Mouse (Mus musculus) B cell, adult 2 months (primary cell): Measurements from ENCODE around the gene Gpr88.

Source experiments
- DNase-seq, 2 experiments: peaks; one replicate each; pipeline ENCODE4 v3.0.0; 2022

The Gpr88 gene

DNA sequence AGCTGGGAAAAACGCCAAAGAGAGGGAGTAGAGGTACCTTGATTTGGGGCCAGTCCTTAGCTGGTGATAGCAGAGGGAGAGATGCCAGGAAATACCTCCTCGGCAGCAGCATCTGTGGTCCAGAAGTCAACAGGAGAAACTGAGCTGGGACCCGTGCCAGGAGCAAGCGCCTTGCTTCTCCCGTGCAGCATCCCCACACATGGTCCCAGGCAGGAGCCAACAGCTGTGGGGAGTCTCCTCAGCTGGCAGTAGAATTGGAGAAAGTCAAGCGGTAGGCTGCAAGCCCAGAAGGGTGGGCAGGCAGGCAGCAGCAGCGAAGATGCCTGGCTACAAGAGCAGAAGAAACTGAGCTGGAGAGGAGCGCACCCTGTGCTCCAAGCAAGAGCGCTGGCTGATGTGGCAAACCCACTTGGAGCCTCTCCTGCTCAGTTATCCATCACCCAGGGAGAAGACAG lies at the start of gene Gpr88:
TSS of gene Gpr88 (minus strand) at position 427 of the 455 bp plus-strand sequence.
- DNase-seq: no peak

DNA sequence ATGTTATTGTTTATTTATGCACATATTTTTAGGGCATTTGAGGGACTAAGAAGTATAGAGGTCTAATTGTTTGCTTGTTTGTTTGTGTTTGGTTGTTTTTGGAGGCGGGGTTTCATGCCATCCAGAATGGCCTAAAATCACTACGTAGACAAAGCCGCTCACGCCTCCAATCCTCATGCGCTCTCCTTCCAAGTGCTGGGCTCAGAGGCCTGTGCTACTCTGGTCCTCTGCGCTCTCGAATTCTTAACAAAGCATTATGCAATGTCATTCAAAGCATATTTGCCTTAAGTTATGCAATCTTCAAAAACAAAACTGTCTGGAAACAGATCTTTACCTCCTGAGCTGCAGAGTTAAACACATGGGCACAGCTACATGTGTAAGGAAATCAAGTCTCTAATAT lies 49.3 kb upstream of the Gpr88 start:
- no peak for DNase-seq

DNA sequence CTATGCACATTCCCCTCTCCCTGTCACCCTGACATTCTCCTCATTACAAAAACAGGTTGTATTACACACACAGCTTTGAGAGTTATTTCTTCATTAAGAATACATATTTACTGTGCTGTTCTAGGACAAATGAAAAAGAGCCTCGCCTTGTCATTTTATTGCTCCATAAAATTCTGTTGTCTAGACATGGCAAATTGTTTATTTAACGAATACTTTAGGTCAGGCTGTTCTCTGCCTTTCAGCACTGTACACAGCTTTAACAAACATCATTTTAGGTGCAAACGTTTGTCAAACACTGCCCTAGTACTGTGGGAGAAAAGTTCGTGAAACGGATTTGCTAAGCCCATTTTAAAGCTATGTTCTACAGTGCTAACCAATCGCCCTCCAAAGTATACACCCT lies 48.5 kb upstream of the Gpr88 start:
- no peak for DNase-seq

DNA sequence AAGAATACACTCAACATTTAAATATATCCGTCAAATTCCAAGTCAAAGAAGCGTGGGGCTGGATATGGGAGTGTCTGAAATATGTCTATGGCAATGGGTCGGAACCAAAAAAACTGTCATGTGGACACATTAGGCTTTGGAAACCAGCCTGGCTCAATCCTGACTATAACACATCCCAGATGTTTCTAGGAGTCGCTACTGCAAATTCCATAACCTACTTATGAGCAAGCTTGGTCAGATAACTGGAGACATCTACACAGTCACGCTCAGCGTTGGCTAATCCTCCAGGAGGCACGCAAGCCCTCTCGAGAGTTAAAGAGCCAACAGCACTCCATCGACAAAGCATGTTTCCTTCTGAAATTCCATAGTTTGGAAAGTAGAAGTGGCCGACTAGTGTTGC lies 45.4 kb upstream of the Gpr88 start:
- DNase-seq: no peak

DNA sequence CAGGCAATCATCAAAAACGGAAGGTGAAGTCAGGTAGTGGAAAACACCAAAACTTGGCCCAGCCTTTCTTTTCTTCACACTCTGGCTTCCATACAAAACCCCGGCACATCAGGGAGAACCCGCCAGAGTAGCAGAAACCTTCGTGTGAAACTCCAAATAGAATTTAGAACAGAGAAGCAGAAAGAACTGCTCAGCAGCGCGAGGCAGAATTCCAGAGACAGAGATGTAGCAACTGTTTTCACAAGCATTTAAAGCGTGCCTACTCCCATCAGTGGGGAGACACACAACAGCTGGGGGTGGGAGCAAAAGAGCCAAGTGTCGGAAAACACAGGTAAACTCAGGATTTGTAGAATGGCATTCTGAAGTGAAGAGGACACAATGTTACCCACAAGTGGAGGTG lies 44.7 kb upstream of the Gpr88 start:
- no peak for DNase-seq

DNA sequence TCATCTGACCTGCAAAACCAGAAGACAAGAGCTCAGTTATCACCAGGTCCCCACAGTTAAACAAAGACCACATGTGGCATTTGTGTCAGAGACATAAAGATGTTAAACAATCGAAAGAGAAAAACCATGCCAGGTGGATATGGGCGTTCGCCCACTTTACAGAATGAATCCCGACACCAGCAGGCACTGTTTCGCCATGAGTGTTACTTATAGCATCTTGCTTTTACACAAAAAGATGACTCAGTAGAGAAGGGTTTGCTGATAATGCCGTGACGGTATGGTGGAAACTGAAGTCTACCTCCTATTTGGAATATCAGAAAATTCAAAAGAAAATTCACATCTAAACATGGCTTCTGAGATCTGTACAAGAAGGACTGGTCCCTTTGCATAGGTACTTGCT lies 43.9 kb upstream of the Gpr88 start:
- DNase-seq: no peak

DNA sequence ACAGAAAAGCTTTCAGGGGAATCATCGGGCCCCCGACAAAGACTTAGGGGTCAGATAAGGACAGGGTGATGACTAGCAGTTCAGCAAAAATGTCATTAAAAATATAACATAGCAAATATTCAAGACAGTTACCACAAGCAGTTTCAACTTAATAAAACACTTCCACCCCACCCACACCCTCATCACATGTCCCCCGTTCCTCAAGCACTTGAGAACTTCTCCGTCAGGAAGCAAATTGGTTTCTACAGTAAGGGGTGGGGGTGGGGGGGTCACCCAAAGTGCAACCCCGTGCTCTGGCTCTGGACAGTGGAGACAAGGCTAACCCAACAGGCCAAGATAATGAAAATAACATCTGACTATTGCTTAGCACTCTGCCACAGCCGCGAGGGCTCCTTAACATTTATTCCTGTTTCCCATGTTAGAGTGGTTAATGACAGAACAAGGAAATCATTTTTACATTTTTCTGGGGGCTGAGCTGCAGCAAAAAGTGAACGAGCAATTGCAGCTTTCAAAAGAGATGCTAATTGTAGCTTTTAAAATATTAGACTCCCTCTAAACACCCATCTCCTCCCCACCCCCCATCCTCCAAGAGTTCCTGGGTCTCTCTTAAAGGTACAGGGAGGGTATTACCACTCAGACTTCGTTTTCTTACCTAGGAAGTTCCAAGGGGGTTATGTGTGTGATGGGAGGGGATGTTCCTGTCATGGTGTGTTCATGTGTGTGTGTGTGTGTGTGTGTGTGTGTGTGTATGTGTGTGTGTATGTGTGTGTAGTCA lies 36.9 kb upstream of the Gpr88 start:
- DNase-seq: no peak

DNA sequence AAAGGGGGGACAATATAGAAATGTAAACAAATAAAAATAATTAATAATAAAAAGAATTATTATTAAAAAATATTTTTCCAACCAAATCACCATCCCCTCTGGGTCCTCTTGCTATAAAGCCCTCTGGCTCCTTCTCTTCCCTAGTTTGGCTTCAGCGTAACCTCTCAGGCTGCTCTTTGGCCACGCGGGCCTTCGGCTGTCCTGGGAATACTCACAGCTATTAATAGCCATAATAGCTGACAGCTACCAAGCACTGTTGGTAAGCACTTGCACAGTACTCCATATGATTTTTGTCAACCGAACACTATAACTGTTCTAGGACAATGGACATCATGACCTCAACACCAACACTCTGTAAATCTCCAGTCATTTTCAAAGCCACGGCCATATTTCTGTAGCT lies 35.5 kb upstream of the Gpr88 start:
- DNase-seq: no peak

DNA sequence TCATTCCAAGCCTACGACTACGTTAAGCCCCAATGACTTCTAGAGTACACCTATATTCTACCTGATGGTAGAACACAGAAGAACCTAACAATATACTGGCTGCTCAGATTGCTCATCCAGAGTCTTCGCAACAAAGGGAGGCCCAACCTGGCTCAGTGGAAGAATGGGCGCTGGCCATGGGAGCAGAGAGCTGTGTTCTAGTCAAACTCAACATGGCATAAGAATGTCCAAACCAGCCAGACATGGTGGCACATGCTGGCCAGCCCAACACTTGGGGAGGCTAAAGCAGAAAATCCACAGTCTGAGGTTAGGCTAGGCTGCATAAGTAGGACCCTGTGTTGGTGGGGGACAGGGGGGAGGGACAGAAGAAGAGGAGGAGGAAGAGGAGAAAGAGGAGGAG lies 31.4 kb upstream of the Gpr88 start:
- no peak for DNase-seq

DNA sequence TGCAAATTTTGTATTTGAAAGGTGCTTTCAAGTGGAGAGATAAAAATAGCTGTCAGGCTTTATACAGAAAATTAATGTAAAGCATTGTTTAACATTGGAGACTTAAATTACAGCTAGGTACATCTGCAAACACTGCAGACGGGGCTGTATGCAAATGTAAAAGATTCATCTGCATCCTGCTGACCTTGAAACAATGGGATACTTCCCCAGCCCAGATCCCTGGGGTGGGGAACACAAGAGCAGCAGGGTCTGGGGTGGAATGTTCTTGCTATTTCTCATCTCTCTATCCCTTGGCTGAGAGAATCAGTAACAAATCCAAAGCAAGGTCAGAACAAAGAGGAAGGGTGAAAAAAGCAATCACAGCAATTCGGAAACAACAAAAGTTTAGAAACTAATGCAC lies 30.7 kb upstream of the Gpr88 start:
- no peak for DNase-seq

DNA sequence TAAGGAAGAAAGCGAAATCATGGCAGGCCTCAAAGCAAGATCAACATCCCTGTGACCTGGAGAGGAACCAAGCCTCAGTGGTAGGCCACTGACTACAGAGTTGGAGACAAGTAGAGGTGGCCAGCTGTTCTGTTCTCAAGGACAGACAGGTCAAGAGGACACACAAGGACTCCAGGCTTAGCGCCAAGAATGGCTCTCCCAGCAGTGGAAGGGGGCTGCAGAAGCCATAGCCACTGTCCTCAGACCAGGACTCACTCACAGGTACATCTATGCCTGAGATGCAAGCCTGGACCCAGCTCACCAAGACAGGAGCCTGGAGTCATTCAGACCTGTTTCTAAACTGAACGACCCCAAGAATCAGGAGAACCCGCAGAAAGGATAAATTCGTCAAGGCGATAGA lies 28.4 kb upstream of the Gpr88 start:
- no peak for DNase-seq

DNA sequence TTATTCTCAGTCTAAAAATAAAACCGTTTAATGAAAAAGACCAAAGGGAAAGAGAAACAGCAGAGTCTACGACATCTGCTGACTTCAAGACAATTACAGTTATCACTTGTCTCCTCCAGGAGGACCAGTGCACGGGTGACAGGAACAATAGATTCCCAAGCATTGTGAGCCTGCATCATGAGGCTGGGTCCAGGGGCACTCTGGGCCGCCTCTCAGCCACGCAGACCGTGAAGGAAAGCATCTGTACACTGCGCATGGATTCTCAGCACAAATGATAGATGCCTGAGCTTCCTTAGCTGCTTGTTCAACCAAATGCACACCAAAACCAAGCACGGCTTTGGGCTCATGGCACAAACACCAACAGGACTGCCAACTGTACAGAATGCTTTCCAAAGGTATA lies 23.8 kb upstream of the Gpr88 start:
- DNase-seq: no peak

DNA sequence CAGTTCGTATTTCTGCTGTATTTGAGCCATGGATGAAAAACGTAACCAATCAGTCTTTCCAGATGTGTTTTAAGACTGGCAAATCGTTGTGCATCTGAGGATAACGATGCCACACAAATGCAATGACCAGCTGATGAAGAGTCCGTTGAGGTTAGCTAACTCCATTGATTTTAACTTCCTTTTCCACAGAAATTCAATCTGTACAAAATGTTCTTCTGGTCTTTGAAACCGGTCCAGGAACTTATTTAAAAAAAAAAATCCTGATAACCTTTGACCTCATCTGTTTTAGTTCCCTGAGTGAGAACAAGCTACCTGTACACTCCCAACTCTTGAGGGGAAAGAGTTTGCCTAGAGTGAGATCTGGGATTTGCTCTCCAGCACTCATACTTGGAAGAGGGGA lies 18.4 kb upstream of the Gpr88 start:
- no peak for DNase-seq

DNA sequence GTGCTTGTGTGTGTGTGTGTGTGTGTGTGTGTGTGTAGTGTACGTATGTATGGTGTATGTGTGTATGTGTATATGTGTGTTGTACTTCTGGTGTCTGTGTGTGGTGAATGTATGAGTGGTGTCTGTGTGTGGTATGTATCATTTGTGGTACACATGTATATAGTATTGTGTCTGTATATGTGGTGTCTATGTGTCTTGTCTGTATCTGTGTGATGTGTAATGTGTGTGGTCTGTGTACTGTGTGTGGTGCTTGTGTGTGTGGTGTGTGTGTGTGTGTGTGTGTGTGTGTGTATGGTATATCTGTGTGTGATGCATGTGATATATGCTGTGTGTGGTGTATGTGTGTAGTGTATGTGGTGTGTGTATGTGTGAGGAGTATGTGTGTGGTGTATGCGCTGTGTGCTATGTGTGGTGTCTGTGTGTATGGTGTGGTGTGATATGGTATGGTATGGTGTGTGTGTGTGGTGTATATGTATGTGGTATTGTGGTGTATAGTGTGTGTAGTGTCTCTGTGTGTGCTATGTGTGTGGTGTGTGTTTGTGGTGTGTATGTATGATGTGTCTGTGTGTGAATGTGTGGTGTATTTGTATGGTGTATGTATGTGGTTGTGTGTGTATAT lies 13.8 kb upstream of the Gpr88 start:
- no peak for DNase-seq

DNA sequence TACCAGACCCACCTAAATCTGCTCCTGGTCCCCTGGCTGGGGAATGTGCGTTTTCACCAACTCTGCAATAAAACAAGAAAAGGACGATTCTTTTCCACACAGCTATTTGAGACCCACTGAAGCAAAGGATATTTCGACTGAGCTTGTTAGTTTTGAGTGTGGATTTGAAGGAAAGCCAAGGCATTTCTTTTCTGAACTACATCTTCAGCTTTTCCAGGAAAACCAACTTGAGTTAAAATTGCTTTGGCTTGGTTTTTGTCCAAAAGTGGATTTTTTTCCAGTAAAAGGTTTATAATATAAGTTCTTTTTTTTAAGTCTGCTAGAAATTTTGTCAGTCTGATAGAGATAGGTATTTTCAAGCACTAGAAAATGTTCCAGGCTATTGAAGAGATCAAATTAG lies 13.1 kb upstream of the Gpr88 start:
- DNase-seq: no peak

DNA sequence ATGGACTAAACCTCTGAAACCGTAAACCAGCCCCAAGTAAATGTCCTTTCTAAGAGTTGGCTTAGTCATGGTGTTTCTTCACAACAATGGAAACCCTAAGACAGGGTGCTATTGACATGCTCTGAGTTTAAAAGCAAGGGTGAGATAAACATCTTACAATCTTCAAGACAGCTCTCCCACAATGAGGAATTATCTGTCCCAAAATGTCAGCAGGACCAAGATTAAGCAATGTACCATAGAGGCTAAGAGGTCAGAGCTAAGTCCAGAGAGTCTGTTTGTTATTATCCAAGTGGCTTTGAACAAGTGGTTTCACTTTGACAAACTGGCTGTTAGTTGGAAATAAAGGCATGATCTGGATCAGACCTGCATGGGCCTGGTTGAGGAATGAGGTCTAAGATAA lies 10.7 kb upstream of the Gpr88 start:
- no peak for DNase-seq

DNA sequence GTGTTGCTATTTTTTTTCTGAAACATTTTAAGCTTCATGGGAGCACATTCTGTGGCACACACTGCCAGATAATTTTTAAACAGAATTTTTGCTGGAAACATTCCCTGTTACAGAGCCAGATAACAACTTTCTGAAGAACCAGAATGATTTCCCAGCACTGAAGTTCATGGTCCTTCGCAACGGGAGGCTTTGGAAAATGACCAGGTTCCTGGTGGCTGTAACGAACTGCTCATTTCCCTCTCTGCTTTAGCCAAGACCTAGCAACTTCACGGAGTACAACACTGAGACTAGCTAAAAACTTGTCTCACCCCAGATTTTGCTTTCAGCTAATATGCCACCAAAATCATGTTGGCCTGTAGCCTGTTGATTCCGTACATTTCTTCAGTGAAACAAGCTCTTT lies 9.8 kb upstream of the Gpr88 start:
- DNase-seq: no peak

DNA sequence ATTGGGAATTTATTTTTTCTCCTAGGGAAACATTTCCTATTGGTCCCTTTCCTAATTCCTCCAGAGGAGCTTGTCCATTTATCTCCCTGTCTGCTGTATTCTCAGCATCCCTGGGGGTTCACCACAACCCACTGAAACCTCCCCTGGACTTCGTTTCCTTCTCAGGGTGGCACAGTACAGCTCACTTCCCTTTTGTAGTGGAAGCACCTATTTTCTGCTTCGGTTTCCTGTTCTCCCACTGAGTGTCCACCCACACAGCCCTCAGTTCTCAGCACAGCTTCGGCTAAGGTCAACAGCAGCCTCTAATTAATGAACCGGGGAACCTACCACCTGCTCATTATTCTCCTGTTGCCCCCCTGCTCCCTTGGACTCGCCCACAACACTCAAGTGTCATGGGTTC lies 2.8 kb upstream of the Gpr88 start:
- DNase-seq: no peak

DNA sequence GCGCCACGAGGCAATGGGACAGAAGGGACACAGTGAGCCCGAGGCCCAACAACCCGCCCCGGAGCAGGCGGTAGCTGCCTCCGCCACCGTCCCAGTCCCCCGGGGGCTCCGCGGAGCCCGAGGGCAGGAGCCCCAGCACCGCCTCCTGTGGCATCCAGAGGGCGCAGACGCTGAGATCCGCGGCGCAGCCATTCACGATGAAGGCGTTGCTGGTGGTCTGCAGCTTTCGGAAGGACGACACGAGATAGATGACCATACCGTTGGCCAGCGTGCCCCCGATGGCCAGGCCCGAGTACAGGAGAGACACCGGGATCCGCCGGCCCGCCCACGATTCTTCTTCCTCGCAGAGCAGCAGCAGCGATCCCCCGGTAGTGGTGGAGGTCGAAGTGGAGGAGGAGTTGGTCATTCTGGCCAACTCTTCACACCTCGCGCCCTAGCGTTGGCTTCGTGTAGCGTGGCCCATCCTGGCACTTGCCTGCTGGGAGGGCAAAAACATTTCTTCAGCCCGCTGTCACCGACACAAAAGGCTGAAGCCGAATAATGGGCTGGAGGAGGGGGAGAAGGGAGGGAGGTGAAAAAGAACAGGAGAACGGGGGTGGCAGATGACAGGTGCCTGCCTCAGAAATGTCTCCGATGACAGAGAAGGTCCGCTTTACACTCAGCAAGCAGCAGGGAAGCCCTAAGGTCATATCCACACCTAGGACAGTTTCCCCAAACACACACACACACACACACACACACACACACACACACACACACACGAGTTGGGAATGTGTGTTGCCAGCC lies 855 bp downstream of the Gpr88 start:
- DNase-seq: no peak

DNA sequence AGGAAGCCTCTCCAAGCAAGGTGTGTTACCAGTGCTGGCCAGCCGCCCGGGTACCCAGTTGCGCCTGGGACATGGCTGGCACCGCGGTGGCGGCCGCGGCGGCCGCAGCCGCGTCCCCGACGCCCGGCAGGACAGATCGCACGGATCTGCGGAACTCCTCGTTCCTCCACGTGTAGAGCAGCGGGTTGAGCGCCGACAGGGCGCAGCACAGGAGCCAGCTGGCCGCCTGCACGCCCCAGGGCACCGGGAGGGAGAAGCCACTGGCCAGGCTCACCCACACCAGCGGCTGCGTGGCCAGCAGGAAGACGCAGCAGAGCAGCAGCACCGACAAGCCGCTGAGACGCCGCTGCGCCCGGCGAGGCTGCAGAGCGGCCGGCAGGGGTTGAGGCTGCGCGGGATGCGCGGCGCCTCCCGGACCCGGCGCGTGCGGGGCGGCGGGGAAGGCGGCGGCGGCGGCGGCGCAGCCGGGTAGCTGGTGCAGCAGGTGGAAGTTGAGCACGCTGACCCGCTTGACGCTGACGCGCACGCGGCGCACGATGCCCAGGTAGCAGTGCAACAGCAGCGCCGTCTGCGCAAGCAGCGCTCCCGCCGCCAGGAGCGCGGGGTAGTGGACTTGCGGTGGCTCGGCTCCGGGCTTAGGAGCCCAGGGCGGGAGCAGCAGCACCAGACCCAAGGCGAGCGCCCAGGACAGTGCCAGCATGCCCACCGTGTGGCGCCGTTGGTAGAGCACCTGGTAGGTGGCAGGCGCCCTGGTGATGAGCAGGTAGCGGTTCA lies 1.6 kb downstream of the Gpr88 start:
- no peak for DNase-seq

DNA sequence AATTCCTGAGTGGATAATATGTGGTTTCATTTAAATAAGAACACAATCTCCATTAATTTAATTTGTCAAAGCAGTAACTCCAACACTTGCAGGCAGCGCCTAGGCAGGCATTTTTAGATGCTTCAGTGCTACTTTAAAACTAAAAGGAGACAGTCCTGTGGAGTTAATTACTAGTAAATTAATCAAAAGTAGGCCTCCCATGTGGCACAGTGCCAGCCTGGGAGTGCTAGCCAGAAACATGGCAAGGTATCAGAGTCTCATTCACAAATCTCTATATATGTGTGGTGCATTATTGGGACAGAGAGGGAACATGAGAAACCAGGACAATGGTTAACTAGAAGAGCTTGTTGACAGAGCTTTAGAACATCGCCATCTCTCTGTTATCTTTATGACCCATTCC lies 4.3 kb downstream of the Gpr88 start:
- DNase-seq: no peak

DNA sequence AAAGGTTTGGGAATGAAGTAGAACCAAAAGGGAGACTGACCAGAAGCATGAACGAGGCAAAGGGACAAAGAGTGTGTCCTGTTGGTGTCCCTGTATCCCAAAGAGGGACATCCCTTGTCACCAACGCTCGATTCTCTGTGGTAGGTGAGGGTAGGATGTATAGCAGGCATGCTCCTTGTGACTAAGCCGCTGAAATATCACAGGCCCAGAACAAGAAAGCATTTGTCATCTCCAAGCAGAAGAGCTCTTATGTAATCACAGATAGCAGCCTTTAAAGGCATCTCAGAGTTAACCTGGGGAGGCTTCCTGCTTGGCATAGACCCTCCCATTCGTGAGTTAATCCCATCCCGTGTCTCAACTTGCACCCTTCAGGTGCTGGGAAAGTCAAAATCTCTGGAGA lies 8.8 kb downstream of the Gpr88 start:
- no peak for DNase-seq

DNA sequence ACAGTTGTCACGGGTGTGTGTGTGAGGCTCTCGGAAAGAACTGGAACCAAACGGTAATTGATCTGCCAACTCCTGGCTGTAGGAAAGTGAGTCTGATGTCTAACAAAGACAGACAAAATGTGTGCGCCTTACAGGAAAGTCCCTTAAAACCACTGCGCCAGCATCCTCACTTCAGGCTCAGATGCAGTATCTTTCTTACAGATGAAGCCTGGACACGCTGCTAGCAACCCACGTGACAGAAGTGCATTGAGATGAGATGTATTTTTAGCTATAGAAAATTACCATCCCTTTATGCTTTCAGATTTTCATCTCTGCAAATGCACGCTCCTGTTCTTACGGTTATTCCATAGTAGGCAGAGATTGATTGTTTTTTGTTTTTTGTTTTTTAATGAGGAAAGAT lies 10.6 kb downstream of the Gpr88 start:
- DNase-seq: no peak
